Mouse (Mus musculus) forebrain, postnatal 0 days (tissue): ENCODE measurements around the gene Eva1c. TPM values are rescaled to one million over a fixed set of nuclear protein-coding genes. Genes with fewer than 3 reads are reported as not detected.
A peak's percentile ranks its signal among the peaks of the same experiment; 100 is the strongest.

ENCODE experiments used
- ATAC-seq: fragments of 200-750 bp; cut with Nextera tagmentation; 2 replicates; pipeline ENCODE4 v1.8.0; 2017; ENCODE audit warnings: mild to moderate bottlenecking, moderate library complexity
- DNase-seq: peaks from one replicate; pipeline ENCODE4 v3.0.0-alpha.2; 2015
- H3K27ac ChIP-seq: fragments of 300-500 bp; sonication (generic); 2 replicates; pipeline ENCODE4 v1.5.1; 2014; ENCODE audit warnings: low read depth, mild to moderate bottlenecking, antibody characterized with exemption, low read length, moderate library complexity, mixed read lengths
- H3K27me3 ChIP-seq: fragments of 300-500 bp; sonication (generic); 2 replicates; pipeline ENCODE4 v1.6.1; 2014; ENCODE audit warnings: mild to moderate bottlenecking, low read length, mixed read lengths; ENCODE audit not compliant: insufficient read depth
- H3K36me3 ChIP-seq: fragments of 300-500 bp; sonication (generic); 2 replicates; pipeline ENCODE4 v1.6.1; 2014; ENCODE audit warnings: mild to moderate bottlenecking, moderate library complexity; ENCODE audit not compliant: insufficient read depth
- H3K4me1 ChIP-seq: fragments of 300-500 bp; sonication (generic); 2 replicates; pipeline ENCODE4 v1.6.1; 2014; ENCODE audit warnings: antibody characterized with exemption; ENCODE audit not compliant: insufficient read depth
- H3K4me2 ChIP-seq: fragments of 300-500 bp; sonication (generic); 2 replicates; pipeline ENCODE4 v1.6.1; 2014; ENCODE audit warnings: low read depth, mild to moderate bottlenecking, moderate library complexity
- H3K4me3 ChIP-seq: fragments of 300-500 bp; sonication (generic); 2 replicates; pipeline ENCODE4 v1.5.1; 2014; ENCODE audit warnings: low read depth, low read length, mixed read lengths
- H3K9ac ChIP-seq: fragments of 300-500 bp; sonication (generic); 2 replicates; pipeline ENCODE4 v1.6.1; 2014; ENCODE audit warnings: mild to moderate bottlenecking
- H3K9me3 ChIP-seq: fragments of 300-500 bp; sonication (generic); 2 replicates; pipeline ENCODE4 v1.6.1; 2016; ENCODE audit warnings: low read length
- CTCF ChIP-seq: sonication (generic); IDR thresholded peaks from 2 replicates; pipeline ENCODE4 v1.5.1; 2016; ENCODE audit warnings: antibody characterized with exemption, control low read depth, low read depth
- WGBS: fragments of 180-500 bp; shearing (Covaris S2); extraction: QIAGEN DNeasy Blood & Tissue Kit; methylation state at CpG from one replicate; pipeline ENCODE4 v1.1.7; 2014; 5-methylcytosine and 5-hydroxymethylcytosine counted together
- polyA plus RNA-seq: library from polyadenylated mRNA; unstranded; fragments of >200 nt; fragmentation: Nextera tagmentation; extraction: Ambion mirVana; gene quantifications from 2 replicates; pipeline ENCODE4 v1.2.1, GENCODE M21; 2015
- total RNA-seq: library from RNA; depleted of rRNA; stranded (reverse); fragments of >200 nt; gene quantifications from 2 replicates; pipeline ENCODE4 v1.2.3, GENCODE M21; 2014; rRNA removed

Gene Eva1c
- total RNA-seq (4.0 TPM in 2 replicates), polyA plus RNA-seq (3.4 TPM in 2 replicates)

GRCm38 (mm10) chr16:90826457-90826856, at the start of gene Eva1c:
Gene Eva1c (plus strand): TSS chr16:90826719.
- ATAC-seq = no peak
- Histone ChIP-seq H3K4me2 (no peak within 1 kb of the TSS), H3K4me1 (no peaks in the 10 kb centered on the region), H3K9ac (no peak within 1 kb of the TSS), H3K27ac (no peak within 1 kb of the TSS), H3K27me3 (peaks cover 4% of the 10 kb centered on the region; the same call in 1 of the 2 replicates), H3K36me3 (no peaks in the 10 kb centered on the region), H3K9me3 (no peaks in the 10 kb centered on the region), H3K4me3 (no peak within 1 kb of the TSS)
- 76% methylated on average over 7 of the region's 7 CpGs for WGBS
- 0 out of 2 replicates have a peak, but pooled peaks have one; percentile 29 for TF ChIP-seq CTCF
- no peak for DNase-seq

- Histone ChIP-seq H3K27ac (no peak overlapping the region), H3K9ac (no peak overlapping the region), H3K36me3 (peaks cover 91% of the 10 kb centered on the region), H3K4me1 (no peaks in the 10 kb centered on the region), H3K4me2 (no peak overlapping the region), H3K27me3 (no peaks in the 10 kb centered on the region), H3K4me3 (no peak overlapping the region), H3K9me3 (no peaks in the 10 kb centered on the region)
- DNase-seq (no peak), ATAC-seq (no peak)
- no peak for TF ChIP-seq CTCF
- 86% methylated on average over 11 of the region's 11 CpGs for WGBS
These were observed 46.7 kb upstream of the Eva1c start for GRCm38 (mm10) chr16:90779783-90780182.

- DNase-seq (no peak), ATAC-seq (no peak)
- TF ChIP-seq CTCF = no peak
- Histone ChIP-seq H3K4me2 (no peak overlapping the region), H3K4me3 (no peak overlapping the region), H3K27ac (no peak overlapping the region), H3K4me1 (no peaks in the 10 kb centered on the region), H3K27me3 (no peaks in the 10 kb centered on the region), H3K9ac (no peak overlapping the region), H3K36me3 (peaks cover 89% of the 10 kb centered on the region), H3K9me3 (no peaks in the 10 kb centered on the region)
- WGBS = 89% methylated on average over 11 of the region's 11 CpGs
These were observed 43.2 kb upstream of the Eva1c start for GRCm38 (mm10) chr16:90783302-90783701.

- Histone ChIP-seq H3K27me3 (no peaks in the 10 kb centered on the region), H3K4me1 (no peaks in the 10 kb centered on the region), H3K9ac (no peak overlapping the region), H3K27ac (no peak overlapping the region), H3K4me3 (no peak overlapping the region), H3K4me2 (no peak overlapping the region), H3K9me3 (no peaks in the 10 kb centered on the region), H3K36me3 (peaks cover 86% of the 10 kb centered on the region)
- WGBS = 96% methylated on average over 4 of the region's 4 CpGs
- no peak for TF ChIP-seq CTCF
- no peak for DNase-seq
- no peak for ATAC-seq
These were observed 41.3 kb upstream of the Eva1c start for GRCm38 (mm10) chr16:90785257-90785656.

GRCm38 (mm10) chr16:90788580-90788979, 37.9 kb upstream of the Eva1c start:
- Histone ChIP-seq H3K36me3 (peaks cover 87% of the 10 kb centered on the region), H3K9ac (no peak overlapping the region), H3K4me3 (no peak overlapping the region), H3K4me1 (no peaks in the 10 kb centered on the region), H3K4me2 (no peak overlapping the region), H3K27me3 (no peaks in the 10 kb centered on the region), H3K9me3 (no peaks in the 10 kb centered on the region), H3K27ac (no peak overlapping the region)
- DNase-seq (no peak), ATAC-seq (no peak)
- WGBS = 93% methylated on average over 6 of the region's 6 CpGs
- TF ChIP-seq CTCF = no peak

- Histone ChIP-seq H3K4me1 (no peaks in the 10 kb centered on the region), H3K9me3 (no peaks in the 10 kb centered on the region), H3K27ac (no peak overlapping the region), H3K27me3 (no peaks in the 10 kb centered on the region), H3K36me3 (peaks cover 88% of the 10 kb centered on the region), H3K4me2 (no peak overlapping the region), H3K9ac (no peak overlapping the region), H3K4me3 (no peak overlapping the region)
- no peak for TF ChIP-seq CTCF
- 85% methylated on average over 6 of the region's 6 CpGs for WGBS
- DNase-seq (no peak), ATAC-seq (no peak)
These were observed 35.6 kb upstream of the Eva1c start for GRCm38 (mm10) chr16:90790946-90791345.

- no peak for TF ChIP-seq CTCF
- Histone ChIP-seq H3K9ac (no peak overlapping the region), H3K36me3 (peaks cover 88% of the 10 kb centered on the region), H3K4me1 (no peaks in the 10 kb centered on the region), H3K27ac (no peak overlapping the region), H3K4me3 (no peak overlapping the region), H3K27me3 (no peaks in the 10 kb centered on the region), H3K9me3 (no peaks in the 10 kb centered on the region), H3K4me2 (no peak overlapping the region)
- DNase-seq = no peak
- no peak for ATAC-seq
- WGBS = 88% methylated on average over 5 of the region's 5 CpGs
These were observed 34.5 kb upstream of the Eva1c start for GRCm38 (mm10) chr16:90792066-90792465.
